Mouse (Mus musculus) kidney, adult 2 months (tissue): Measurements from ENCODE around the gene Ddx59.

Experiments
- CTCF ChIP-seq: fragments of 200-500 bp; conservative IDR thresholded peaks from 2 replicates; pipeline ENCODE4 v1.5.1; 2011; ENCODE audit warnings: low read depth, mild to moderate bottlenecking, control low read depth, low read length, moderate library complexity, mixed read lengths; ENCODE audit not compliant: insufficient read depth, insufficient read length
- POLR2A ChIP-seq: fragments of 200-500 bp; IDR thresholded peaks from one replicate; pipeline ENCODE4 v1.6.1; 2011; ENCODE audit warnings: low read depth, low read length, control low read depth

- TF ChIP-seq POLR2A (no peak), CTCF (no peak)
Measured at GRCm38 (mm10) chr1:136428981-136429380, 13.9 kb downstream of the Ddx59 start.
